Mouse (Mus musculus) embryo, embryonic 9.5 days (tissue): Measurements from ENCODE around the gene Nrbp1.
A peak's percentile ranks its signal among the peaks of the same experiment; 100 is the strongest.
"Not testable (repeated sequence)": the region's sequence is repeated elsewhere in the genome, so short reads cannot be mapped to it uniquely, and the experiment has no call there.

Source experiments
- DNase-seq: peaks from one replicate; pipeline ENCODE4 v3.0.0-alpha.2; 2017; ENCODE audit errors: extremely low spot score

Nrbp1 gene

DNA sequence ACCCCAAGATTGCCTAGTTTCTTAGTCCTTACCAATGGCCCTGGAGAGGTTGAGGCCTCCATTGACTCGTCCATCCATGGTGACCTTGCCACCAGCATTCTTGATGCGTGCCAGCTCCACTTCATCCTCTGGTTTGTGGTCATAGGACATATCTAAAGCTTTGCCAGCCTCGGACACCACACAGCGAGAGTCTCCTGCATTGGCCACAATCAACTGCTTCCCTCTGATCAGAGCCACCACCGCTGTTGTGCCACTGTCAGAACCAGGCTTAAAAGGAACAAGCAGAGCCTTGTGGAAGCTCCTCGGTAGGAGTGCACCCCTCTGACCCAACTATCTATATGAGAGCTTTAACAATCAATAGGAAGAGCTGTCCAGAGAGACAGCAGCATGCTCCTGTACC is 36.2 kb upstream of the Nrbp1 start:
- no peak for DNase-seq

DNA sequence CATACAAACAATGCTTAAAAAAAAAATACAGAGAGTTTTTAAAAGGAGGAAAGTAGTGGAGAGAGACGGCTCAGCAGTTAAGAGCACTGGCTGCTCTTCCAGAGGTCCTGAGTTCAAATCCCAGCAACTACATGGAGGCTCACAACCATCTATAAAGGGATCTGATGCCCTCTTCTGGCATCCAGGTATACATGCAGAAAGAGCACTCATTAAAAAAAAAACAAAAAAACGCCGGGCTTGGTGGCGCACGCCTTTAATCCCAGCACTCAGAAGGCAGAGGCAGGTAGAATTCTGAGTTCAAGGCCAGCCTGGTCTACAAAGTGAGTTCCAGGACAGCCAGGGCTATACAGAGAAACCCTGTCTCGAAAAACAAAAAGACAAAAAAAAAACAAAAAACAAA is 24.1 kb upstream of the Nrbp1 start:
- not testable (repeated sequence) for DNase-seq

DNA sequence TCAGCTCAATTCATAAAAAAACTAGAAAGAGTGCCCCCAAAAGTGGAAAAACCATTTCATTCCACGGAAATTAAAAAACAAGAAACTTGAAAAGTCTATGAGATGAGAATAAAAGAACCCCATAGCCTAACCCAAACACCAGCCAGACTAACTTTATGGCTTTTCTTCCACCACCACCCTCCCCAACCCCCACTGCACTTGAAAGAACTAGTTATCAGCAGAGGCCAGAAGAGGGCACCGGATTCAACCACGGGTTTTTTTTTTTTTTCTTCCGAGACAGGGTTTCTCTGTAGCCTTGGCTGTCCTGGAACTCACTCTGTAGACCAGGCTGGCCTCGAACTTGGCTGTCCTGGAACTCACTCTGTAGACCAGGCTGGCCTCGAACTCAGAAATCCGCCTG is 22.4 kb upstream of the Nrbp1 start:
- no peak for DNase-seq

DNA sequence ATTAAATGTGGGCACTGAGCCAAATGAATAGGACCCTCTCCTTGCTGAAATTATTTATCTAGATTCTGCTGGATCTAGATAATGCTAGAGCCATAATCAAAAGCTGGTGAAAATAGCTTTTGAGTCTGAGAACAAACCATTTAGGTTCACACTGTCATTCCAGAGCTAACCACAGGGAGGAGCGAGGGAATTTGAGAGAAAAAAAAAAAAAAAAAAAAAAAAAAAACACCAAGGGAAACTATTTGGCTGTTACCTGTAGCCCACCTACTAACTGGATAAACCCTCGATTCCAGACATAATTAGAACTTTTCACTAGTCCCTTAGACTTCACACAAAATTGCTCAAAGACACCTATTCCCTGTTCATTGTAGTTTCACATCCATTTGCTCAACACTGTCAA is 21.6 kb upstream of the Nrbp1 start:
- DNase-seq: no peak

DNA sequence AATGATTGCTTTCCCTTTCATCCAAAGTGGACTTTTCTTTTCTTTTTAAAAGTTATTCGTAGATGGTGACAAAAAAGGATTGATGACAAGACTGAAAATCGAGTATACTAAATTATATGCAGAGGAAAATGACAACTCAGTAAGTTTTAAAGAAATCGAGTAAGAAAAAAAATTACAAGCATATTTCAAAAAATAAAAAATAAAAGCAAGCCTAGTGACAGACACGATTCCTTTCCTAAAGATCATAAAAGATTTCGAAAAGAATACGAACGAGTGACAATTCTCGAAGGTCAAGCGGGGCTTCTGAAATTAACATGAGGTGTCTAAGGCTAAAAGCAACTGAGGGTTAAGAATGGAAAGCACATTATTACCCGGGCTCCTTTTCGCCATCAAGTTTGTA is 21.2 kb upstream of the Nrbp1 start:
- DNase-seq: no peak

DNA sequence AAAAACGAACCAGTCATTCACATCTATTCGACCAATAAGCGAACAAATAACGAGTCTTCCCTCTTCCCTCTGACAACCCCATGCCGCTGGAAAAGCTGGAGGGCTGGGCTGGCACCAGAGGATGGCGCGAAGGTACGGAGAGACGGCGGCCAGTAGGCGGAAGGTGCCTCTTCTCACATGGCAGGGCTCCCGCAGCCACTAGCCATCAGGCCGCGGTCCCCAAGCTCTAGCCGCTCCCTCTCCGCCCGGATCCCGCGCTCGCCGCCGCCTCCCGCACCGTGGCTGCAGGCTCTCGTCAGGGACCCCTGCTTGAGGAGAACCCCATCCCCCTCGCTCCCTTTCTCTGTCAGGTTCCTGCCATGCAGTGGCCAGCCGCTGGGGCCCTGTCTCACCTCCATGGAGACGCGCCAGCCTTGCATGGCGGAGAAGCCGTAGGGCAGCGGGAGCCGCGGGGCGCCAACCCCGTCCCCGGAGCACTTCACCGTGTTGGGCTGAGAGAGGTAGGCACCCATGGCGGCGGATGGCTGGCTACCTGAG is 20.7 kb upstream of the Nrbp1 start:
- DNase-seq: no peak

DNA sequence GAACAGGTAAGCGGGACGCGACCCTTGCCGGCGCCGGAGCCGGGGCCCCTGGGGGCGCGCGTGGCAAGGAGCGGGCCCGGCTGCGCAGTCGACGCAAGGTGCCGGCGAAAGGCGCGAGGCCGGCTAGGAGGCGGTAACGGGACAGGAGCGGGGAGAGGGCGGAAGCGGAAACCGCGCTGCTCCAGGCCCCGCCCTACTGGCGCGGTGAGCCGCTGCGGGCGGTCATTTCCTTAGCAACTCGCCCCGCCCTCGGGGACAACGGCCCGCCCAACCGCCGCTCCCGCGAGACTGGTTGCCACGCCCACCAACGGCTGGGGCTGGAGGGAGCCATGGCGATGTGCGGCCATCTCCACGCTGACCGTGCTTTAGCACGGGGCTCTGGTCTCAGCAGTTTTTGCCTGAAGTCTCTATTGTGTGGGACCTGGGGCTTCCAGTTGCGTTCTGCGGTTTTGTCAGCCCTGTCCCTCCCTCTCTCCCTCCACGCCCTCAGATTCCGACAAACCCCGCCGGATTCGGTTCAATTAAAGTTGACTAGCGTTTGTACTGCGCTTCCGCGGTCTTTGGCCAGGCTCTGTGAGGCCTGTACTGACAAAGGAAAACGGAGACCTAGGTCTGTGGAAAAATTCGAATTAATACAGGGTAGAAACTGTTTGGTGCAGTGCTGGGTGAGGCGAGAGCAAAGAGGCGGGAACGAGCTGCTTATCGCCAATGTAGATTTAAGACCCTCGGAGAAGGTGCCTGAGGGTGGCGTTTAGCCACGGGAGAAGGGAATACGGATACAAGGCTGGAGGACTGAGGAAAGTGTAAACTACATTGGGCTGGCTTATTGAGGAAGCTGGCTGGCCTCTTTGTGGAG is 20.0 kb upstream of the Nrbp1 start, which contains the start of gene Ppm1g:
Ppm1g (minus strand) TSS at position 240 of the 856 bp plus-strand sequence.
- DNase-seq: peak; percentile 98

DNA sequence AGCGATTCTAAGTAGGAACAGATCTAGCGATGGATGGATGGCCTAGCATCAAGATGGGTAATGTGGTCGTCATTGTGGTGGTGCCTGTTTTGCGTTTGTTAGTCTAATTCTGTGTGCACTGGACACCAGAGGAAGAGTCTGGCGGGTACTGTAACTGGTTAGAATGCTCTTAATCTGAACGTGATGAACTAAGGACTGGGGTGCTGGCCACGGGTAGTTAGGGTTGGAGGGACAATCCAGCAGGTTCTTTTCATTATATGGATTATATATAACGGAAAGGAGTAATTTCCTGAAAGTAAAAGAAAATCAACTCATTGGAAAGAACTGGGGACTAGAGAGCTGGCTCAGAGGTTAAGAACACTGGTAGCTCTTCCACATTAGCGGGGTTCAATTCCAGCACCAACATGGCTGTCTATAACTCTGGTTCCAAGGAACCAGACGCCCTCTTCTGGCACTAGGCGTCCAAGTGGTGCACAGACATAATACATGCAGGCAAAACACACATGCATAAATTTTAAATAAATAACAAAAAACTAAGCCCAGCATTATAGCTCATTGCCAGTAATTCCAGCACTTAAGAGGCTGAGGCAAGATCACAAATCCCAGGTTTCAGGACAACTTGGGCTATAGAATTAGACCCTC is 19.2 kb upstream of the Nrbp1 start:
- peak; percentile 59 for DNase-seq

DNA sequence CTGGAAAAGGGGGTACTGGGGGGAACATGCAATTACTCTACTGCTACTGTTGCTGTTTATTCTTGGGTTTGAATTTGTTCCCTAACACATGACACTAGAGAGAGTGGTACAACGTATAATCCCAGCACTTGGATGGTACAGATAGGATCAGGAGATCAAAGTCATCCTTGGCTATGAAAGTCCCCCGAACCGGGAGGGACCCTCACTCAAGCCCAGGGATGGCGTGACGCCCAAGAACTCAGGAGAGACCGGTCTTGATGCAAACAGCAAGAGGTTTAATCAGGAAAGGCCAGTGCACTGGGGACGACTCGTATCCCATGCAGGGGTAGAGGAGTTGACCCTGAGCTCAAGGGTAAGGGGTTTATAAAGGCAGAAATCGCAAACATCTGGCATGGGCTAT is 18.0 kb upstream of the Nrbp1 start:
- no peak for DNase-seq

DNA sequence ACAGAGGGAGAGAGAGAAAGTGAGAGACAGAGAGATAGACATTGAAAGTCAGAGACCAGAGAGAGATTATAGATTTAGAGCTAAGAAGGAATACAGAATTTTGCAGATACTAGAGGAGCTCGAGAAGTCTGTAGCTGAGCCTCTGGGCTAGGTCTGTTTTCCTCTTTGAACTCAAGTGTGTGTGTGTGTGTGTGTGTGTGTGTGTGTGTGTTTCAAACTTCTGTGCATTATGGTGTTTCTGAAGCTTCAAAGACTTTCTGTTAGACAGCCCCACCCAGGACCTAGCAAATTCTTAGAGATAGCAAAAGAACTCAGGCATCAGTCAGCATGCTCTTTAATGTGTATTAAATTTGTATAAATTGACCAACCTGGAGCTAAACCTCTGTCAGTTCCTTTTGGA is 14.0 kb upstream of the Nrbp1 start:
- no peak for DNase-seq

DNA sequence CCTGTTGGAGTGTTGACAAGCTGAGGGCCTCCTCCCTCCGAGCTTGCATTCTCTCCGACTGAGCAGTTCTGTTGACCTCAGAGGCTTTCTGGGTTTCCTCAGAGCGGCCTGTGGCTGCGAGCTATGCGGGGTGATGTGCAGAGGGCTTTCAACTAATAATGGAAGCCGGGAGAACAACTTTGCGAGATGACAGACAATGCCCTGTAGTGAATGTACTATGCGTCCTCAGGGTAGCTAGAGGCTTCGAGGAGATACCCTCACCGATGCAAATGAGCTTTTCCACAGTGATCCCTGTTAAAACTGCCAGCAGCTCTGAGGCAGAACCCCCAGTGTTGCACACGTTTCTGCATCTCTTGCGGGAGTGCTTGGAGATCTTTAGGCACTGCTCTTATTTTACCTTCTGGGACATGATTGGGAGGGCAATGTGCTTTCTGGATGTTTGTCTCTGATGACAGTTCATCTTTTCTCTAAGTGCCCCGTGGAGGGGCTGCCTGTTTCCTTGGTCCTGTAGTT is 914 bp downstream of the Nrbp1 start:
- no peak for DNase-seq

DNA sequence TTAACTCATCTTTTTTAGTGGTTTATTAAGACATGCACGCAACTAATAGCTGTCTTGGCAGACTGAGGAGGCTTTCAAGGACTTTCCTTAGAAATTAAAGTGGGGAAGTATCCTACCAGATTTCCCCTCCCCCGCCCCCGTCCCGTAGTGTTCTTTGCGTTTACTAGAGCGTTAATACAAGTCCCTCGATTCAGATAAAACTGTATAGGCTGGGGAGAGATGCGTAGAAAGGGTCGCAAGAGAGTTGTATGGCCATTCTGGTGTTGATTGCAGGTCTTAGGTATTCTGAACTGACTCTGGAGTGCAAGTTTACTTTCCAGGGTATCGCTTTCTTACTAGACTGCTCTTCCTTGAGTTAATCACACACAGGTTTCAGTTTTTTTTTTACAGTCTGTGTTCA is 1.5 kb downstream of the Nrbp1 start:
- no peak for DNase-seq

DNA sequence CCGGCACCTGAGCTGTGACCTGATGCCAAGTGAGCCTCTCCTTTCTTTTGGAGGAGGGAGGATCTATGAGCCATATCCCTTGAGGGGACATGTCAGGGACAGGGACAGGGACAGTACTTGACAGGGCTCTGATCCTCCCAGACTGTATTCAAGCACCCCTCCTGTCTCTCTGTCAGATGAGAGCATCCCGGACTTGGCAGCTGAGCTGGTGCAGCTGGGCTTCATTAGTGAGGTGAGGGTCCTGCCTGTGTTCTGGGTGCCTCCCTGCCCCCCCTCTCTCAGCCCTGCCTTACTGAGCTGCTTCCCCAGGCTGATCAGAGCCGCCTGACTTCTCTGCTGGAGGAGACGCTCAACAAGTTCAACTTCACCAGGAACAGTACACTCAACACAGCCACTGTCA is 10.1 kb downstream of the Nrbp1 start:
- no peak for DNase-seq

DNA sequence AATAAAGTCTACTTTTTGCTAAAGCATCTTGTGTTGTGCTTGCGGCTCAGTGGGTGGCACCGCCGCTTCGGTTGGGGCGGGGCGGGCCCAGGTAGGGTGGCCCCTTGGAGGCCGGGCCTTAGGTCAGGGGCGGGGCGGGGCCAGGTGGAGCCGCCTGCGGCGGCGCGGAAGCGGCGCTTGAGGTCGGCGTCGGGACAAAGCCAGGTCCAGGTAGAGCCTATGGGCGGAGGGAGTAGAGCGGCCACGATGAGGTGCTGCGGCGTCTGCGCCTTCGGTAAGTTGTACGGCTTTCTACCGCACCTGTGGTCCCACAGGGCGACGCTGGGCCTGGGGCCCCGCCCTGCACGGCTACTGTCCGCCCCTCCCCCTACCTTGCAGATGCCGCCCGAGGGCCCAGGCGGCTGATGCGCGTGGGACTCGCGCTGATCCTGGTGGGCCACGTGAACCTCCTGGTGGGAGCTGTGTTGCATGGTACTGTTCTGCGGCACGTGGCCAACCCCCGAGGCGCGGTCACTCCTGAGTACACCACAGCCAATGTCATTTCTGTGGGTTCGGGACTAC is 11.0 kb downstream of the Nrbp1 start, which contains the start of gene Krtcap3:
Krtcap3 (plus strand) TSS at position 151 of the 561 bp plus-strand sequence.
- peak; percentile 57 for DNase-seq

DNA sequence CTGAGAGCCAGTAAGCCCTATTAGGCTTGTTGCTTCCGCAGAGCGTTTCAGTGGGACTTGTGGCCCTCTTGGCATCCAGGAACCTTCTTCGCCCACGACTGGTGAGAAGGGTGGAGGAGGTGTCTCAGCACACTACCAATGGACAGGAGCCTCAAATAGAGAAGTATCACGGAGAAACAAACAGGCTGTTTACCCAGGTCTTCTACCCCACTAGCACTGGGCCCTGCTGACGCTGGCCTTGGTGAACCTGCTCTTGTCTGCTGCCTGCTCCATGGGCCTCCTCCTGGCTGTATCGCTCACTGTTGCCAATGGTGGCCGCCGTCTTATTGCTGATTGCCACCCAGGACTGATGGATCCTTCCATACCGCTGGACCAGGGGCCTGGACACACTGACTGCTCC is 11.5 kb downstream of the Nrbp1 start:
- DNase-seq: no peak

DNA sequence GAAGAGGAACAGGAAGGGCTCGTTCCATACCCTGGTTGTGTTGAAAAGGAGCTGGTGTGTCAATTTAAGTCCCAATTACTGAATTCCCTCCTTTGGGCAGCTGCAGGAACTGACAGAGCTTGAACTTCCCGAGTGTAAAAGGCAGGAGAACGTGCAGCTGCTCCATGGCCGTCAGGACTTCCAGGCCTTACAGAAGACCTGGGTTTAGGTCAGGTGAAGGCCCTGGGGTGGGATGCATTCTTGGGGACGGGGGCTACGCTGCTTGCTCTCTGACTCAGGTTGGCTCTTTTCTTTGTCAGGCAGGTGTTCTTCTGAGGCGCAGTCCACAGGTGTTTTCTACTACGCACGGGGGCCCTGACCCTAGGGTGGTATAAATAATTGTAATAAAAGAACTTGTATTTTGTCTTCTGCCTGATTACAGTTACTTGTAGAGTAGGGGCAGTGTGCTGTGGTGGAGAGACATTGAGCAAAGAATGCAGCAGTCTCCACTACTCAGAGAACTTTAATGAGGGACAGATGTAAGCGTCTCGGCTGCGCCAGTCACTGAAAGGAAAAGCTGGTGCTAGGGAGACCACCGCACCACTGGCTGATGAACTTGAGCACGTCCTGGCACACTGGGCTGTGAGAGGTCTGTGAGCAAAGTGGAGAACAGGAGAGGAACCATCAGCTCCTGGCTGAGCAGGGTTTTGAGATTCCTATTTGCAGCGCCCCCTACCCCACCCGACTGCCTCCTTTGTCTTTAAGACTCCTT is 12.3 kb downstream of the Nrbp1 start:
- DNase-seq: peak; percentile 3

DNA sequence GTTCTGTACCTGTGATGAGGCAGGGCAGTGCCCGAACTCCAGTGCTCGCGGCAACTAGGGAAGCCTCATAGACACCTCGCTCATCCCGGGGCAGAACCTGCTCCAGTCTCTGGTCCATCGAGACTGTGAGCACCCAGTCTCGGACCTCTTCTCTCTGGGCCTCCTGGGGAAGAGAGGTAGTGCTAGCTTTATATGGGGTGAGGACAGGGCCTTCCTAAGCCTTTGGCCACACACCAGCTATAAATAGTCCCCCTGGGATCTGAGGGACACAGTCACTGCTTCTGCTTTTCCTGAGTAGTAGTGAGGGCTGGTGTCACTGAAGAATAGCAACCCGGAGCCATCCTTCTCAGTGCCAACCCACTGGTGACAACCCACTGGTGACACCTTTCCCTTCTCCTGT is 13.1 kb downstream of the Nrbp1 start:
- no peak for DNase-seq

DNA sequence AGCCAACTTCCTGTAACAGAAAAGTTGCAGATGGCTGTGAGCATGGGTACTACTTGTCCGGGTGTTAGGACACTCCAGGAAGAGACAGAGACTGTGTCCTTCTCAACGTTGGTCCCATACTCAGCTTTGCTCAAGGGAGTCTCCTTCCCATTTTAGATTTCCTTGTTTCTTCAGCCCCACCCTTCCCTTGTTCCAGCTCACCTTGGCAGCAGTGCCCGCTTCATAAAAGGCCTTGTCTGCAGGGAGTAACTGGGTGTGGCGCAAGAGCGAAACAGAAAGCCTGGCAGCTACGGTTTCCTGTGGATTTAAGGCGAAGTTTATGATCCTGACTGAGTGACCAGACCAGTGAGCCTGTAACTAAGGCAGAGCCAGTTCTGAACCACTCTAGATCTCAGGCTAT is 13.8 kb downstream of the Nrbp1 start:
- DNase-seq: no peak

DNA sequence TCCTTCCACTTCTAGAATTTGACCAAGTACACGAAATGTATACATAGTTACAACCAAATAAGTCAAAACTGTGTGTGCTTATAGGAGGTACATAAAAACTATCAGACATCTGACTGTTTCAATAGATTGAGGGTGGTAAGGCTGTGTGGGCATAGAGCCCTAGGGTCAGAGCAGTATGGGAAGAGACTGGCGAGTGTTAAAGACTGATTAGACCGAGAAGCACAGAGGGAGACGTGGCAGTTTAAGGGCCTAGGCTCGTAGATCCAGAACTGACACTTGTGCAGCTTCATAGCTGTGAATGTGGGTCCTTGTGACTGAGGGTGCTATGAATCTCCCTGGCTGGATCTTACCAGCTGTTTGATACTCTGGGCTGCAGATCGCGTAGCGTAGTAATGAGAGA is 14.2 kb downstream of the Nrbp1 start:
- DNase-seq: no peak

DNA sequence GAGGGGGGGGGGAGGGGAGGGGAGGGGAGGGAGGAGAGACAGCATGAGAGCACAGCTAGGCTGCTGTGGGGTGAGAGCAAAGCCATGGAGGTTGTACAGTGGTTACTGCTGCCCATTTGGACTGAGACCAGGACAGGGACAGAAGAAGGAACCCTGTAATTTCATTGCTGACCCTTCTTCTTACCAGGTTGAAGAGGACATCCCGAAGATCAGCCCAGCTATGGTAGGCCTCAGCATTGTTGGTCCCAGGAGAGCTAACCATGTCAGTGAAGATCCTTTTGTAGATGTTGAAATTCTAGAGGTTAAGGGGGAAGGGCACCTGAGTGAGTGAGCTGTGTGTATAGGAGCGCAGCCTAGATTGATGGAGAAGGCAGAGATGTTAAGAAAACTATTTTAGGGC is 14.7 kb downstream of the Nrbp1 start:
- no peak for DNase-seq

DNA sequence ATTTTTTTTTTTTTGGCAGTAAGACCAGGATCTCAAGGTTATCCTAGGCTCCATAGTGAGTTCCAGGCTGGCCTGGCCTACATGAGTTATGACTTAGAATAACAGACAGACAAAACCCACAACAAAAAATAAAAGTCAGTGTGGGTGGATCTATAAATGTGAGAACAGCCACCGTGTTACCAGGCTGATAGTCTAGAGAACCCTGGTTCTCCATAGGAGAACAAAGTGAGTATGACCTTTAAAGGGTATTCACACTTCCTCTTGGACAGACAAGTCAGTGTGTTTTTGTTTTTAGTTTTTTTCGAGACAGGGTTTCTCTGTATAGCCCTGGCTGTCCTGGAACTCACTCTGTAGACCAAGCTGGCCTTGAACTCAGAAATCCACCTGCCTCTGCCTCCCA is 15.3 kb downstream of the Nrbp1 start:
- DNase-seq: no peak

DNA sequence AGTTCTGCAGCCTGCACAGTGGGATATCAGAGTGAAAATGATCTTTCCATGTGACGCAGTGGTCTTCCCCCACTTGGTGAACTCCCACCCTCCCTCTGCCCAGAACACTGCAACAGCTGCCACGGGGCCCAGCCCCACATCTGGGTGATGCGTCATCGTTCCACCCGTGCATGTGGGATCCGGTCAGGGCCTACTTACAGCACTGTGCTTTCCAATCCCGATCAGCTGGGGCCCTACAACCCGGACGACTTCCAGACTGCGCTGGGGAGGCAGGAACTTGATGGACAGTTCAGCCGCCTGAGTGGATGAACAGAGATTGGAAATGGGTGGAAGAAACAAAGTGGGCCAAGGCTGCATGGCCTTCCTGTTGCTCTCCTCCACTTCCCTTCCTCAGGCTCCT is 17.0 kb downstream of the Nrbp1 start:
- DNase-seq: no peak
